Mouse (Mus musculus): Measurements from ENCODE around the gene Dydc2. TPM values are rescaled to one million over a fixed set of nuclear protein-coding genes. Genes with fewer than 3 reads are reported as not detected.
"Not testable (repeated sequence)": the region's sequence is repeated elsewhere in the genome, so short reads cannot be mapped to it uniquely, and the experiment has no call there.

The Dydc2 gene
- total RNA-seq, 1 experiment, result not detected

DNA sequence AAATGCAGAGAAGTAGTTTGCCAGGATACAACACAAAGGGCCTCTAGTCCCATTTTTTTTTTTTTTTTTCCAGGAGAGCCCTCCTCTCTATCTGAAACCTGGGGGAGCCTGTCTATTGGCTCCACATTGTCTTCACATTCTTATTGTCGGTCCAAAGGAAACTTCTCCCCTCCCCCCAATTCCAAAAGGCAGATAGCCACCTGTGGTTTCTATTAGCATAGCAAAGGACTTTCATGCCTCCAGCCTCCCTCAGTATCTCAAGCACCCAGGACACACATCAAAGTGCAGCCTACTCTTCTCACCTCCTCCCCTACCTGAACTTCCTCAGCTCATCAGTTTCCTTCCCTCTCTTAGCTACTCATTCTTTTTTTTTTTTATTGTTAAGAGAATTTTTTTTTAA lies 2.6 kb downstream of the Dydc2 start:
- peak; percentile 70 for DNase-seq (ENCODE audit: low read depth, low spot score)
- H3K4me1 ChIP-seq (ENCODE audit: control insufficient read depth in 2 of 2, insufficient read depth in 2 of 2, low read length in 2 of 2, poor library complexity in 1 of 2), result peaks cover 0 to 2% of the 10 kb centered on the region in 2 experiments; a peak in 1 of 4 replicates
- in situ Hi-C loops (cut with MboI; ENCODE audit: low sequenced_read_pairs in 2 of 2, unreplicated experiment in 2 of 2), result no loop called here
- H3K9ac ChIP-seq (ENCODE audit: insufficient read depth, low read depth, low read length, poor library complexity, severe bottlenecking), result no peak overlapping the region
- no peak overlapping the region for H3K27ac ChIP-seq (ENCODE audit: insufficient read depth, low read depth, low read length, poor library complexity, severe bottlenecking)
- no peak overlapping the region for H3K4me3 ChIP-seq (ENCODE audit: insufficient read depth in 1 of 2, low read depth in 1 of 2, low read length in 2 of 2, poor library complexity in 1 of 2, severe bottlenecking in 1 of 2)
- no peaks in the 10 kb centered on the region for H3K9me3 ChIP-seq (ENCODE audit: control insufficient read depth, insufficient read depth, low read depth, low read length)
- H3K36me3 ChIP-seq (ENCODE audit: control insufficient read depth, insufficient read depth, low read length, poor library complexity, severe bottlenecking), result no peaks in the 10 kb centered on the region
- TF ChIP-seq CHD2 (IDR thresholded peaks at IDR 0.05; ENCODE audit: low read depth, low read length), result no peak; the same call in 1 of the 2 replicates
- TF ChIP-seq ZC3H11A (IDR thresholded peaks at IDR 0.05; ENCODE audit: borderline replicate concordance, low read depth, low read length), result no peak
- peak; percentile 71 for TF ChIP-seq ZNF384 (IDR thresholded peaks at IDR 0.05; ENCODE audit: low read depth, low read length)

GRCm38 (mm10) chr14:41065168-41065567 lies 3.8 kb downstream of the Dydc2 start:
- H3K9me3 ChIP-seq (ENCODE audit: control insufficient read depth, insufficient read depth, low read depth, low read length), result no peaks in the 10 kb centered on the region
- no peak overlapping the region for H3K27ac ChIP-seq (ENCODE audit: insufficient read depth, low read depth, low read length, poor library complexity, severe bottlenecking)
- DNase-seq (ENCODE audit: low read depth, low spot score), result no peak
- H3K4me3 ChIP-seq (ENCODE audit: insufficient read depth in 1 of 2, low read depth in 1 of 2, low read length in 2 of 2, poor library complexity in 1 of 2, severe bottlenecking in 1 of 2), result no peak overlapping the region
- TF ChIP-seq CHD2 (IDR thresholded peaks at IDR 0.05; ENCODE audit: low read depth, low read length) (no peak), MAFK (IDR thresholded peaks at IDR 0.05; ENCODE audit: insufficient read depth, low read depth, low read length) (no peak), ZNF384 (IDR thresholded peaks at IDR 0.05; ENCODE audit: low read depth, low read length) (no peak), HCFC1 (IDR thresholded peaks at IDR 0.05; ENCODE audit: borderline replicate concordance, insufficient read depth, low read length) (no peak), ZC3H11A (IDR thresholded peaks at IDR 0.05; ENCODE audit: borderline replicate concordance, low read depth, low read length) (no peak)
- H3K4me1 ChIP-seq (ENCODE audit: control insufficient read depth in 2 of 2, insufficient read depth in 2 of 2, low read length in 2 of 2, poor library complexity in 1 of 2), result peaks cover 0 to 2% of the 10 kb centered on the region in 2 experiments; a peak in 1 of 4 replicates
- in situ Hi-C loops (cut with MboI; ENCODE audit: low sequenced_read_pairs in 2 of 2, unreplicated experiment in 2 of 2), result no loop called here
- no peaks in the 10 kb centered on the region for H3K36me3 ChIP-seq (ENCODE audit: control insufficient read depth, insufficient read depth, low read length, poor library complexity, severe bottlenecking)
- H3K9ac ChIP-seq (ENCODE audit: insufficient read depth, low read depth, low read length, poor library complexity, severe bottlenecking), result no peak overlapping the region

GRCm38 (mm10) chr14:41053190-41053589 lies 15.8 kb downstream of the Dydc2 start:
- H3K9me3 ChIP-seq (ENCODE audit: control insufficient read depth, insufficient read depth, low read depth, low read length); H3K36me3 ChIP-seq (ENCODE audit: control insufficient read depth, insufficient read depth, low read length, poor library complexity, severe bottlenecking); in situ Hi-C loops (cut with MboI; ENCODE audit: low sequenced_read_pairs in 2 of 2, unreplicated experiment in 2 of 2); H3K4me1 ChIP-seq (ENCODE audit: control insufficient read depth in 2 of 2, insufficient read depth in 2 of 2, low read length in 2 of 2, poor library complexity in 1 of 2); DNase-seq (ENCODE audit: low read depth, low spot score); H3K9ac ChIP-seq (ENCODE audit: insufficient read depth, low read depth, low read length, poor library complexity, severe bottlenecking); H3K27ac ChIP-seq (ENCODE audit: insufficient read depth, low read depth, low read length, poor library complexity, severe bottlenecking); H3K4me3 ChIP-seq (ENCODE audit: insufficient read depth in 1 of 2, low read depth in 1 of 2, low read length in 2 of 2, poor library complexity in 1 of 2, severe bottlenecking in 1 of 2): not testable (repeated sequence)

- H3K4me3 ChIP-seq (ENCODE audit: insufficient read depth in 1 of 2, low read depth in 1 of 2, low read length in 2 of 2, poor library complexity in 1 of 2, severe bottlenecking in 1 of 2), result no peak overlapping the region
- no peaks in the 10 kb centered on the region for H3K36me3 ChIP-seq (ENCODE audit: control insufficient read depth, insufficient read depth, low read length, poor library complexity, severe bottlenecking)
- H3K9ac ChIP-seq (ENCODE audit: insufficient read depth, low read depth, low read length, poor library complexity, severe bottlenecking), result no peak overlapping the region
- no peak for TF ChIP-seq ZNF384 (IDR thresholded peaks at IDR 0.05; ENCODE audit: low read depth, low read length)
- TF ChIP-seq MAFK (IDR thresholded peaks at IDR 0.05; ENCODE audit: insufficient read depth, low read depth, low read length), result no peak
- no peak for TF ChIP-seq HCFC1 (IDR thresholded peaks at IDR 0.05; ENCODE audit: borderline replicate concordance, insufficient read depth, low read length)
- TF ChIP-seq ZC3H11A (IDR thresholded peaks at IDR 0.05; ENCODE audit: borderline replicate concordance, low read depth, low read length), result no peak
- TF ChIP-seq CHD2 (IDR thresholded peaks at IDR 0.05; ENCODE audit: low read depth, low read length), result no peak
- H3K9me3 ChIP-seq (ENCODE audit: control insufficient read depth, insufficient read depth, low read depth, low read length), result no peaks in the 10 kb centered on the region
- DNase-seq (ENCODE audit: low read depth, low spot score), result no peak
- H3K4me1 ChIP-seq (ENCODE audit: control insufficient read depth in 2 of 2, insufficient read depth in 2 of 2, low read length in 2 of 2, poor library complexity in 1 of 2), result peaks cover 2 to 3% of the 10 kb centered on the region in 2 experiments; a peak in 2 of 4 replicates
- in situ Hi-C loops (cut with MboI; ENCODE audit: low sequenced_read_pairs in 2 of 2, unreplicated experiment in 2 of 2), result no loop called here
- no peak overlapping the region for H3K27ac ChIP-seq (ENCODE audit: insufficient read depth, low read depth, low read length, poor library complexity, severe bottlenecking)
Observed at GRCm38 (mm10) chr14:41052481-41052880, 16.5 kb downstream of the Dydc2 start.

DNA sequence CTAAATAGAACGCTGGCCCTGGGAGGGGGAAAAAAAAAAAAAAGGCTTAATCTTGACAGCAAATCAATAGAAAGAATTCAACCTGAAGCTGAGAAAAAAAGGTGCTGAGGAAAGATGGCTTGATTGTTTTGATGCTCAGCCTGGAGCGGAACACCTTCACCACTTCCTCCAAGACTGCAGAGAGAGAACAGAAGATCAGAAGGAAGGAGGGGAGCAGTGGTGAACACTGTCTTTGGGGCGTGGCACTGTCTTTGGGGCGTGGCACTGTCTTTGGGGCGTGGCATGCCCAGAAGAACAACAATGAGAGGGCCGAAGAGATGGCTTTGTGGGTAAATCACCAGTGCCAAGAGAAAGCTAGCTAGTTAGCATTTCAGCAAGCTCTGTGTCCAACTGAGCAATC lies 18.5 kb downstream of the Dydc2 start:
- Histone ChIP-seq H3K4me1 (ENCODE audit: control insufficient read depth in 2 of 2, insufficient read depth in 2 of 2, low read length in 2 of 2, poor library complexity in 1 of 2) (peaks cover 2 to 3% of the 10 kb centered on the region in 2 experiments; a peak in 2 of 4 replicates), H3K4me3 (ENCODE audit: insufficient read depth in 1 of 2, low read depth in 1 of 2, low read length in 2 of 2, poor library complexity in 1 of 2, severe bottlenecking in 1 of 2) (no peak overlapping the region), H3K36me3 (ENCODE audit: control insufficient read depth, insufficient read depth, low read length, poor library complexity, severe bottlenecking) (no peaks in the 10 kb centered on the region), H3K27ac (ENCODE audit: insufficient read depth, low read depth, low read length, poor library complexity, severe bottlenecking) (no peak overlapping the region), H3K9ac (ENCODE audit: insufficient read depth, low read depth, low read length, poor library complexity, severe bottlenecking) (no peak overlapping the region), H3K9me3 (ENCODE audit: control insufficient read depth, insufficient read depth, low read depth, low read length) (no peaks in the 10 kb centered on the region)
- DNase-seq (ENCODE audit: low read depth, low spot score), result no peak
- in situ Hi-C loops (cut with MboI; ENCODE audit: low sequenced_read_pairs in 2 of 2, unreplicated experiment in 2 of 2), result no loop called here
- TF ChIP-seq HCFC1 (IDR thresholded peaks at IDR 0.05; ENCODE audit: borderline replicate concordance, insufficient read depth, low read length) (no peak), MAFK (IDR thresholded peaks at IDR 0.05; ENCODE audit: insufficient read depth, low read depth, low read length) (no peak), CHD2 (IDR thresholded peaks at IDR 0.05; ENCODE audit: low read depth, low read length) (no peak), ZNF384 (IDR thresholded peaks at IDR 0.05; ENCODE audit: low read depth, low read length) (no peak), ZC3H11A (IDR thresholded peaks at IDR 0.05; ENCODE audit: borderline replicate concordance, low read depth, low read length) (no peak)
